Mouse (Mus musculus): ENCODE results near the gene Sh3bp1. TPM values are rescaled to one million over a fixed set of nuclear protein-coding genes. Genes with fewer than 3 reads are reported as not detected.

Sh3bp1 gene
- total and polyA plus RNA-seq, 2 experiments from 2014 or later = 6.4 to 9.8 TPM

GRCm38 (mm10) chr15:78908982-78909381, 9.4 kb downstream of the Sh3bp1 start:
- no peak for TF ChIP-seq EP300 (IDR thresholded peaks at IDR 0.05; ENCODE audit: low read depth)
- TF ChIP-seq CTCF (IDR thresholded peaks at IDR 0.05; ENCODE audit: low read depth) = no peak
- H3K36me3 ChIP-seq (replicated peaks; ENCODE audit: control insufficient read depth, insufficient read depth, low read length) = peaks cover 68% of the 10 kb centered on the region
- ATAC-seq (ENCODE audit: insufficient read depth, low read depth) (no peak), DNase-seq (ENCODE audit: low spot score) (no peak)
- no peaks in the 10 kb centered on the region for H3K9me3 ChIP-seq (replicated peaks; ENCODE audit: control insufficient read depth, low read length)
- 73% methylated on average over 8 of the region's 8 CpGs for WGBS
- no peaks in the 10 kb centered on the region for H3K27me3 ChIP-seq (ENCODE audit: control insufficient read depth, insufficient read depth, low read length)
- no peak overlapping the region for H3K27ac ChIP-seq (ENCODE audit: low read depth)
- H3K4me3 ChIP-seq (ENCODE audit: low read depth, low read length) = no peak overlapping the region
- 0 out of 2 replicates have a peak, but pooled peaks cover 2% of the 10 kb centered on the region for H3K4me1 ChIP-seq (ENCODE audit: control insufficient read depth, insufficient read depth)
- H3K9ac ChIP-seq (replicated peaks; ENCODE audit: low read depth, low read length) = no peak overlapping the region
- no peak overlapping the region for H3K4me2 ChIP-seq (ENCODE audit: low read depth, low read length)

GRCm38 (mm10) chr15:78912040-78912439, 12.5 kb downstream of the Sh3bp1 start:
- no peak for ATAC-seq (ENCODE audit: insufficient read depth, low read depth)
- no peak for DNase-seq (ENCODE audit: low spot score)
- no peak for TF ChIP-seq EP300 (IDR thresholded peaks at IDR 0.05; ENCODE audit: low read depth)
- TF ChIP-seq CTCF (IDR thresholded peaks at IDR 0.05; ENCODE audit: low read depth) = no peak; the same call in 1 of the 2 replicates

GRCm38 (mm10) chr15:78913632-78914090, 14.1 kb downstream of the Sh3bp1 start, which contains the start of gene Pdxp:
Gene Pdxp, plus strand, starts transcription at chr15:78913919.
- Histone ChIP-seq H3K27ac (ENCODE audit: low read depth) (0 out of 2 replicates have a peak within 1 kb of the TSS, but pooled peaks have one; percentile 18), H3K27me3 (ENCODE audit: control insufficient read depth, insufficient read depth, low read length) (no peaks in the 10 kb centered on the region), H3K4me3 (ENCODE audit: low read depth, low read length) (peak within 1 kb of the TSS; percentile 54), H3K9me3 (replicated peaks; ENCODE audit: control insufficient read depth, low read length) (no peaks in the 10 kb centered on the region), H3K4me2 (ENCODE audit: low read depth, low read length) (peak within 1 kb of the TSS; percentile 96), H3K9ac (replicated peaks; ENCODE audit: low read depth, low read length) (peak within 1 kb of the TSS; percentile 53), H3K36me3 (replicated peaks; ENCODE audit: control insufficient read depth, insufficient read depth, low read length) (peaks cover 26% of the 10 kb centered on the region), H3K4me1 (ENCODE audit: control insufficient read depth, insufficient read depth) (peaks cover 12% of the 10 kb centered on the region; the same call in 1 of the 2 replicates)
- under 1% methylated on average over 46 of the region's 51 CpGs for WGBS
- TF ChIP-seq EP300 (IDR thresholded peaks at IDR 0.05; ENCODE audit: low read depth) (no peak), CTCF (IDR thresholded peaks at IDR 0.05; ENCODE audit: low read depth) (no peak)
- DNase-seq (ENCODE audit: low spot score) = peak; percentile 98
- ATAC-seq (ENCODE audit: insufficient read depth, low read depth) = peak; percentile 89

More at GRCm38 (mm10) chr15:78912040-78912439, 12.5 kb downstream of the Sh3bp1 start:
- Histone ChIP-seq H3K4me1 (ENCODE audit: control insufficient read depth, insufficient read depth) (peaks cover 12% of the 10 kb centered on the region; the same call in 1 of the 2 replicates), H3K4me2 (ENCODE audit: low read depth, low read length) (no peak overlapping the region), H3K9me3 (replicated peaks; ENCODE audit: control insufficient read depth, low read length) (no peaks in the 10 kb centered on the region), H3K27ac (ENCODE audit: low read depth) (no peak overlapping the region), H3K36me3 (replicated peaks; ENCODE audit: control insufficient read depth, insufficient read depth, low read length) (peaks cover 43% of the 10 kb centered on the region), H3K27me3 (ENCODE audit: control insufficient read depth, insufficient read depth, low read length) (no peaks in the 10 kb centered on the region), H3K4me3 (ENCODE audit: low read depth, low read length) (no peak overlapping the region), H3K9ac (replicated peaks; ENCODE audit: low read depth, low read length) (no peak overlapping the region)
- 38% methylated on average over 9 of the region's 9 CpGs for WGBS

- peak overlapping the region; percentile 53 for H3K9ac ChIP-seq (replicated peaks; ENCODE audit: low read depth, low read length)
- under 1% methylated on average over 83 of the region's 87 CpGs for WGBS
Observed at GRCm38 (mm10) chr15:78914091-78914822, 14.7 kb downstream of the Sh3bp1 start.

GRCm38 (mm10) chr15:78914823-78915659, 15.5 kb downstream of the Sh3bp1 start:
- 56% methylated on average over 8 of the region's 8 CpGs for WGBS
- Histone ChIP-seq H3K4me1 (ENCODE audit: control insufficient read depth, insufficient read depth) (peaks cover 12% of the 10 kb centered on the region; the same call in 1 of the 2 replicates), H3K4me2 (ENCODE audit: low read depth, low read length) (peak overlapping the region; percentile 96), H3K27ac (ENCODE audit: low read depth) (no peak overlapping the region), H3K9ac (replicated peaks; ENCODE audit: low read depth, low read length) (no peak overlapping the region), H3K36me3 (replicated peaks; ENCODE audit: control insufficient read depth, insufficient read depth, low read length) (peaks cover 18% of the 10 kb centered on the region; the same call in 1 of the 2 replicates), H3K27me3 (ENCODE audit: control insufficient read depth, insufficient read depth, low read length) (no peaks in the 10 kb centered on the region), H3K9me3 (replicated peaks; ENCODE audit: control insufficient read depth, low read length) (no peaks in the 10 kb centered on the region), H3K4me3 (ENCODE audit: low read depth, low read length) (peak overlapping the region; percentile 54)
- TF ChIP-seq CTCF (IDR thresholded peaks at IDR 0.05; ENCODE audit: low read depth) (no peak), EP300 (IDR thresholded peaks at IDR 0.05; ENCODE audit: low read depth) (no peak)
- no peak for DNase-seq (ENCODE audit: low spot score)
- ATAC-seq (ENCODE audit: insufficient read depth, low read depth) = no peak

More at GRCm38 (mm10) chr15:78914091-78914822, 14.7 kb downstream of the Sh3bp1 start:
- H3K9me3 ChIP-seq (replicated peaks; ENCODE audit: control insufficient read depth, low read length) = no peaks in the 10 kb centered on the region
- H3K4me3 ChIP-seq (ENCODE audit: low read depth, low read length) = peak overlapping the region; percentile 54
- peaks cover 23% of the 10 kb centered on the region for H3K36me3 ChIP-seq (replicated peaks; ENCODE audit: control insufficient read depth, insufficient read depth, low read length)
- DNase-seq (ENCODE audit: low spot score) = no peak
- H3K4me2 ChIP-seq (ENCODE audit: low read depth, low read length) = peak overlapping the region; percentile 96
- peaks cover 12% of the 10 kb centered on the region; the same call in 1 of the 2 replicates for H3K4me1 ChIP-seq (ENCODE audit: control insufficient read depth, insufficient read depth)
- TF ChIP-seq CTCF (IDR thresholded peaks at IDR 0.05; ENCODE audit: low read depth) = no peak
- no peak for TF ChIP-seq EP300 (IDR thresholded peaks at IDR 0.05; ENCODE audit: low read depth)
- peak; percentile 69 for ATAC-seq (ENCODE audit: insufficient read depth, low read depth)
- H3K27ac ChIP-seq (ENCODE audit: low read depth) = 0 out of 2 replicates have a peak overlapping the region, but pooled peaks have one; percentile 18
- H3K27me3 ChIP-seq (ENCODE audit: control insufficient read depth, insufficient read depth, low read length) = no peaks in the 10 kb centered on the region

All from heart, postnatal 0 days (tissue).